Mouse (Mus musculus): ENCODE results near the gene Rpl36.

Gene Rpl36

GRCm38 (mm10) chr17:56647546-56647945 is 34.3 kb downstream of the Rpl36 start:
- DNase-seq (ENCODE audit: low spot score in 2 of 2), result no peak

DNA sequence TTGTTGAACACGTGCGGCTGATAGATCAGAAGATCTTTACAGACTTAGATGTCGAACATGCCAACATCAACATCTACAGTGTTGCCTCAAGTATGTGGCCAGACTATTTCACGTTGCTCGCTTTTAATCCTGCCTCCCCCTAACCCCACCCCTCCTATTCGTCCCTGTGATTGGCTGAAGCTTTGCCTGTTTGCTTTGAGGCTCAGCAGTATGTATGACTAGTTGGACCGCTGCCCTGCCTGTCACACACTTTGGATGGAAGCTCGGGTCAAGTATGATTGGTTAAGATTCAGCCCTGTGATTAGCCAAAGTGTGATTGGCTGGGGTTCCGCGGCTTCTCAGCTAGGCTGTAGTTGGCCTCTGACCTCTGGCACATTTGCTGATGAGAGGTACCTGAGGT is 38.6 kb downstream of the Rpl36 start:
- no peak for DNase-seq (ENCODE audit: low spot score in 2 of 2)

DNA sequence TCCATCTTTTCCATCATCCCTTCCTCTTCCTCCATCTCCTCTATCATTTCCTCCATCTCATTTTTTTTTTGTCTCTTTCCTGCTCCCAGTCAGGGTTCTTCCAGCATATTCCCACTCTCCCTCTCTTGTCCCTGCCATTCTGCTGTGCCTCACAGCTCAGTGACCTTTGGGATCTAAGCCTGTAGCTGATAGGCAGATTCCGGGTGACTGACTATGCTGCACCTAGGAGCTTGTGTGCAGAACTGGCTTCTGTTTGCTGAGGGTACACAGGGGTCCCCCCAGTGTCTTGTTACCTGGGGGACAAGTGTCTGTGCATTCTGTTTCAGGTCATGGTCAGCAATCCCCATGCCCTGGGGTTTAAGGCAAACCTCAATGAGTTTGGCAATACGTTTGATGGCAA is 41.6 kb downstream of the Rpl36 start:
- DNase-seq (ENCODE audit: low spot score in 2 of 2), result no peak

DNA sequence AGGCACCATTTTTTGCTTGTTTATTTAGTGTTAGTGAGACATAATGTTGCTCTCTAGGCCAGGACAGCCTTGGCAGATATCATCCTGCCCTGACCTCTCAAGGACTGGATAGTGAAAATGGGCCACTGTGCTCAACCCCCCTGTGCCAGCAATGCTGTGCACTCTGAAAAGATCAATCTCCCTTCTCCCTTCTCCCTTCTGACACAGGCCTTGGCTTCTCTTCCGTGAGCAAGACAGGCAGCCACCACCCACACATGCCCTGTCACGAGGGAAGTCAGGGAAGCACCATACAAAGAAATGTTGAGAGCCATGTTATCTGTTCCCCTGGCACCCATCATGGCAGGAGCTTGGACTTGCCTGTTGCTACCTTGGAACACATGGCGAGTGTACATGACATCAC is 42.1 kb downstream of the Rpl36 start:
- no peak for DNase-seq (ENCODE audit: low spot score in 2 of 2)

GRCm38 (mm10) chr17:56656171-56656570 is 43.0 kb downstream of the Rpl36 start:
- DNase-seq (ENCODE audit: low spot score in 2 of 2), result no peak

DNA sequence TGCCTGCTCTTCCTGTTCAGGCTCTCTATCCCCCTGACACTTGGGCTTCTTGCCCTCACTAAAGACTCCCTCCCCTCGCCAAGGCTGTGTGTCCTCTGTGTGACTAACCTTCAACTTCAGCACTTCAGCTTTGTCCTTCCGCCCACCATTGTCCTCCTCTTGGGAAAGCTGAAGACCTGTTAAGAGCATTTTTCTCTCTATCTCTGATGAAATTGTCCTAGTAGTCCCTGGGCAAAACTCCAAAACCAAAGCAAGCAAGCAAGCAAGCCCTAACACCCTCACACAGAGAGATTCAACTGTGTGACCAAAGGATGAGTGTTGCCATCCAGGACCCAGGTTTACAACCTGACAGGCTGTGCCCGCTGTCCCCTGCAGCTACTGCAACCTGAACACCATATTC is 50.4 kb downstream of the Rpl36 start:
- DNase-seq (ENCODE audit: low spot score in 2 of 2), result no peak

Measured in right cerebral cortex, postnatal 10 days (tissue).